Mouse (Mus musculus): ENCODE data around the gene Gemin4. TPM values are rescaled to one million over a fixed set of nuclear protein-coding genes. Genes with fewer than 3 reads are reported as not detected.

Gemin4 gene
- 11.5 TPM for polyA plus RNA-seq (2015; fragmentation: Illumina TruSeq; extraction: RNeasy Lipid Tissue Mini Kit (QIAGEN cat#74804); ENCODE audit: insufficient read depth, low replicate concordance)

DNA sequence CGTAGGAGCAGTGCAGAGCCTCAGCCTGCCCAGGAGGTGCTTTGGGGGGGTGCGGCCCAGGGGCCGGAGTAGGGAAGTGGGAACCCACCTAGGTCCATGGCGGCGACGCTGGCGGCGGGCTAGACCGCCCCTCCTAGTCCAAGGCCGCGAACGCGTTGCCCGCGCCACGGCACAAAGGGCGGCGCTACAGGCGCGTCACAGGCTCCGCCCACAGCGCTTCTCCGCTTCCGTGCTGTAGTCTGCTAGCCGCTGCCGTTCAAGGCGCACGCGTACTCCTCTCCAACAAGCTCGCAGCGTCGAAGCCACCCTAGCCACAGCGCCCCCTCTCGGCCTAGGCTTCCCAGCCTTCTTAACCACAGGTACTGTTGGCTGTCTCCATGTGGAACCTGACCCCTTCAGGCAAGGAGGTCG is at the start of gene Gemin4, which contains the start of gene Dbil5:
Gene Gemin4, minus strand, starts transcription at position 275 of the 411 bp plus-strand sequence.
Gene Dbil5, plus strand, starts transcription at position 219 of the 411 bp plus-strand sequence.

GRCm38 (mm10) chr11:76242901-76243810 is 25.7 kb upstream of the Gemin4 start, which contains the start of the genes Mrm3 and Glod4:
Mrm3 (plus strand) TSS chr11:76243715.
Glod4 (minus strand) TSS chr11:76243725.

GRCm38 (mm10) chr11:76179495-76180145 is 37.8 kb downstream of the Gemin4 start, which contains the start of the genes Vps53 and Fam57a:
Vps53 (minus strand) TSS chr11:76179647.
Fam57a (plus strand) TSS chr11:76179671.

Other genes with a start within 250 kb of the Gemin4 start
- gene 1700016K19Rik, start 217.8 kb downstream of the Gemin4 start, polyA plus RNA-seq (2015; fragmentation: Illumina TruSeq; extraction: RNeasy Lipid Tissue Mini Kit (QIAGEN cat#74804); ENCODE audit: insufficient read depth, low replicate concordance) = 0.37 TPM
- 28.3 TPM for gene Rflnb, start 189.9 kb downstream of the Gemin4 start, polyA plus RNA-seq (2015; fragmentation: Illumina TruSeq; extraction: RNeasy Lipid Tissue Mini Kit (QIAGEN cat#74804); ENCODE audit: insufficient read depth, low replicate concordance)
- gene Vps53, start 38.0 kb downstream of the Gemin4 start, polyA plus RNA-seq (2015; fragmentation: Illumina TruSeq; extraction: RNeasy Lipid Tissue Mini Kit (QIAGEN cat#74804); ENCODE audit: insufficient read depth, low replicate concordance) = 36.6 TPM
- 6.3 TPM for gene Fam57a, start 38.0 kb downstream of the Gemin4 start, polyA plus RNA-seq (2015; fragmentation: Illumina TruSeq; extraction: RNeasy Lipid Tissue Mini Kit (QIAGEN cat#74804); ENCODE audit: insufficient read depth, low replicate concordance)
- gene Dbil5, start 56 bp downstream of the Gemin4 start, polyA plus RNA-seq (2015; fragmentation: Illumina TruSeq; extraction: RNeasy Lipid Tissue Mini Kit (QIAGEN cat#74804); ENCODE audit: insufficient read depth, low replicate concordance) = 0.52 TPM
- gene Mrm3, start 26.1 kb upstream of the Gemin4 start, polyA plus RNA-seq (2015; fragmentation: Illumina TruSeq; extraction: RNeasy Lipid Tissue Mini Kit (QIAGEN cat#74804); ENCODE audit: insufficient read depth, low replicate concordance) = 5.3 TPM
- gene Glod4, start 26.1 kb upstream of the Gemin4 start, polyA plus RNA-seq (2015; fragmentation: Illumina TruSeq; extraction: RNeasy Lipid Tissue Mini Kit (QIAGEN cat#74804); ENCODE audit: insufficient read depth, low replicate concordance) = 86.6 TPM
- 8.5 TPM for gene Nxn, start 181.5 kb upstream of the Gemin4 start, polyA plus RNA-seq (2015; fragmentation: Illumina TruSeq; extraction: RNeasy Lipid Tissue Mini Kit (QIAGEN cat#74804); ENCODE audit: insufficient read depth, low replicate concordance)
- gene Timm22, start 189.3 kb upstream of the Gemin4 start, polyA plus RNA-seq (2015; fragmentation: Illumina TruSeq; extraction: RNeasy Lipid Tissue Mini Kit (QIAGEN cat#74804); ENCODE audit: insufficient read depth, low replicate concordance) = 17.6 TPM